Mouse (Mus musculus) lung, postnatal 10 days (tissue): Measurements from ENCODE around the gene Cacna1i.

ENCODE experiments used
- DNase-seq: peaks from one replicate; pipeline ENCODE4 v3.0.0; 2021

Gene Cacna1i

DNA sequence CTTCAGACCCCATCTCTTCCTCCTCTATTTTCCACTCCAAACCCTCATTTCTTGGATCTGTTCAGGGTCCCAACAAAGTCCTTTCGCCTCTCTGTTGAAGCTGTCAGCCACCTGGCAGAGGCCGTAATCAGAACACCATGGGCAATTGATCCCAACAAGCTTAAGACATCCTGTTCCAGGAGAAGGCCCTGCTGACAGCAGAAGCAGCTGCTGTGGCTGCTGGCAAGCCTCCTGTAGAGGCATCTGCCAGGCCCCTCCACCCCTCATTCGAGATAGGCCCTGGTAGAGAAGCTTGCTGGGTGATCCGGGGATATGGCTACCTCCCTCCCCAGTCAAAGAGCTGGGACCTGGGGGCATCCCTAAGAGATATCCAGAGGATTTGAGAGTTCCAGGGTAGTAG, 126.0 kb downstream of the Cacna1i start:
- DNase-seq, result no peak

DNA sequence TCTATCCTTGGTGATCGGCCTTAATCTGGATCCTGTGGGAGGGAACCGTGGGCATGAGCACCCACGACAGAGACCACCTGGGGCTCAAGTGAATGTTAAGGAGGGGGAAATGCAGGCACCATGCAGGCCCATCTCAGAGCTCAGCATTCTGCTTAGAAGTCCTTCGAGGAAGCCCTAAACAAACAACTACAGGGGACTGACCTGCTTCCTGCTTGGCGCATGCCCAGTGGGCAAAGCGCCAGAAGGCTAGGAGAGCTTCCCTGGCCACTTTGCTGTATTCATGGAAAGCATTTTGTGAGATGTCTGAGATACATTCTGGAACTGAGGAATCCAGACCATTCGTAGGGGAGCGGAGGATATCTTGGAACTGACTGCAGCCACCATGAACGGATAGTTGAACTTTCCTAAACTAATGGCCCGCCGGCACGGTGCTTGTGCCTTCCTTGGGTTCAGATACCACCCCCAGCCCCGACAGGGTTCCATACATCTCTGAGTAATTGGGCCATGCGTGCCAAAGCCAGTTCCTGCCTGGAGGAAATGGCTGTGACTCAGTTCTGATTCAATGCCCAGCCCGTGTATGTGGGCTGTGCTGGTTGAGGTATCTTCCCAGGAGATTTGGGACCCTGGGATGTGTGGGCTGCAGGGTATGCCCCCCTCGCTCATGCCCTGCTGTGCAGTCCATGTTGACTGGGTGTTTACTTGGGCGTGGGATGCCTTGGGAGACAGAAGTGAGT, 127.1 kb downstream of the Cacna1i start:
- DNase-seq, result peak; percentile 60

GRCm38 (mm10) chr15:80415132-80415531, 128.1 kb downstream of the Cacna1i start:
- DNase-seq, result no peak

GRCm38 (mm10) chr15:80417066-80417465, 130.0 kb downstream of the Cacna1i start:
- no peak for DNase-seq

DNA sequence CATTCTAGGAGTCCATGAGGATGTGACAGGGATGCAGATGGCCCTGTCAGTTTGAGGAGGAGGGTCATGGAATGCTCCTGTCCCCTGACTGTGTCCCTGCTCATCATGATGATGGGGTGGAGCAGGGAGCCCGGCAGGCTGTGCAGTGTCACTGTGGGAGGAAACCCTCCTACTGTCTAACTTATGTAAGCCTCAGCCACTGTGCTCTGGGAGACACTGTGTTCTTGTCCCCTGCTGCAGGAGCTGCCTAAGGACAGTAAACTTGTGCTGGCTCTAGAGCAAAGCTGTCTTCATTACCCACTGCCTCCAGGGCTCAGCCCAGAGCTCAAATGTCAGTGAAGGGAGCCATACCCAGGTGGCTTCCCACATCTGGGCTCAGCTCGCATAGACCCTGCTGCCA, 131.1 kb downstream of the Cacna1i start:
- DNase-seq, result no peak

DNA sequence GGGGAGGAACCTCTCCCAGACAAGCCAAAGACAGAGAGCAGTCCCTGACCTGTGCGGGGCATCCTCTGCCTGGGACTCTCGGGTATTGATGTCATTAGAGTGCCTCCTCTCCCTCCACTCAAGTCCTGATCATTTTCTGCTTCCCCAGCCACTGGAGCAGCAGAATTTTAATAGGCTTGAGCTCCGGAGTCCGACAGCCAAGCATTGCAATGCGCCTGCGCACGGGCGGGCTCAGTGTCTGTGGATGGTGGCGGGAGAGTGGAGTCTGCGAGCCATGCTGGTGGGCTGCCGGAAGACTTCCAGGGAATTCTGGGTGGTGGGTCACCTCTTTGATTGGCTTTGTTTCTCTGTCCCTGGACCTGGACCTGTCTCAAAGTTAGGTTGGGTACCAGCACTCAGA, 143.3 kb downstream of the Cacna1i start:
- DNase-seq, result no peak

GRCm38 (mm10) chr15:80436961-80437360, 149.9 kb downstream of the Cacna1i start:
- DNase-seq, result no peak

GRCm38 (mm10) chr15:80437996-80438395, 151.0 kb downstream of the Cacna1i start:
- no peak for DNase-seq

DNA sequence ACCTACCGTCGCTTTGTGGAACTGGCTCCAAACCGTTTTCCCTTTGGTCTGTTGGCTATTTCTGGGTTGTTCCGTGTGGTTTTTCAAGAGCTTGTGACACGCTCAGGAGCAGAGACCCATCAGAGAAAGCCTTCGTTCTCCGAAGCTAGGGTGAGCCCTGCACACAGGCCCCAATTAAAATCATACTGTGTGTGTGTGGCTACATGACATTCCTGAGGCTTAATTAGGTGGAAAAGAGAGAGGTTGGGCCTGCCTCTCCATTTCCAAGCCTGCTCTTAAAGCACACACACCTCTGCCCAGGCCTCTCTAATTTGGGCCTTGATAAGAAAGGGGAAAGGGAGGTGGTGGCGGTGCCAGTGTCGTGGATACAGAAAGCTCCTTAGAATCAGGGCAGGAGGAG, 151.4 kb downstream of the Cacna1i start:
- no peak for DNase-seq

DNA sequence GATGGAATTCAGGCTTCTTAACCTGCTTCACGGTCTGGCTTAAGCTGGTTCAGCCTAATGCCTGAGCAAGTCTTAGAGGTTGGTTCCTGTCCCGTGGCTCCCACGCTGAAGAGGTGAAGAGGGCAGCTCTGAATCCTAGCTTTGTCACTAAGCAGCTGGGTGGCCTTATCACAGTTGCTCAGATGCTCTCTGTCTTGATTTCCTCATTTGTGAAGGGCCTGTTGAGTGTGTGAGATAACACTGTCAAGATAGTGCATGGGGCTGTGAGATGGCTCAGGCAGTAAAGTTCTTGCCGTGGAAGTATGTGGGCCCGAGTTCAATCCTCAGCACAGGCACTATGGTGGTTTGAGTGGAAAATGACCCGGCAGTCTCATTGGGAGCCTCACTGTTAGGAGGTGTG, 153.2 kb downstream of the Cacna1i start:
- DNase-seq, result no peak

- DNase-seq, result peak; percentile 70
Observed at GRCm38 (mm10) chr15:80445956-80446687, 159.1 kb downstream of the Cacna1i start.
